Mouse (Mus musculus): ENCODE data around the gene D630039A03Rik. TPM values are rescaled to one million over a fixed set of nuclear protein-coding genes. Genes with fewer than 3 reads are reported as not detected.

Gene D630039A03Rik
- polyA plus RNA-seq, 1 experiment = 0.54 TPM

DNA sequence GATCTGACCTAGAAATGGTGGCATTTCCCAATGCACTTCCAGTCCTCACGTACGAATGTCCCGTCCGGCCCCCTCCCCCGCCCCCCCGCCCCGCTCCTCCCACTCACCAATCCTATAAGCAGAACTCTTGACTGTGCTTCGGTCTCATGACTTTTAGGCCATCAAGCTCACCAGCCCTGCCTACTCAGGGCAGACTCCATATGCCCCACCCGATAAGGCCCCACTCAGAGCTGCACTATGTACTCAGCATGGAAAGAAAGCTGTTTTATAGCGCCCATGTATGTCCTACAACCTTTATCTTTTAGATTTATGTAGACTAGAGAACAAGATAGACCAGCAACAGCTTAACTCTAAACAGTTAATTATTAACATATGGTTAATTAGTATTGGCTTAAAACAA lies 30.9 kb upstream of the D630039A03Rik start:
- Histone ChIP-seq H3K4me1 (ENCODE audit: control insufficient read depth, insufficient read depth, low read length) (no peaks in the 10 kb centered on the region), H3K27me3 (ENCODE audit: control insufficient read depth, insufficient read depth, low read length) (no peaks in the 10 kb centered on the region), H3K27ac (ENCODE audit: insufficient read depth, low read length) (no peak overlapping the region), H3K4me3 (replicated peaks; ENCODE audit: insufficient read depth, low read depth, low read length) (no peak overlapping the region)
- 84% methylated on average over 10 of the region's 10 CpGs for WGBS
- DNase-seq = no peak
- no peak for TF ChIP-seq CTCF (IDR thresholded peaks at IDR 0.05; ENCODE audit: borderline replicate concordance, insufficient read depth, low read depth, low read length)
- no peak for TF ChIP-seq POLR2A (IDR thresholded peaks at IDR 0.05; ENCODE audit: borderline replicate concordance, insufficient read depth, low read length)

GRCm38 (mm10) chr4:57942892-57943291 lies 26.8 kb upstream of the D630039A03Rik start:
- no peak overlapping the region for H3K27ac ChIP-seq (ENCODE audit: insufficient read depth, low read length)
- WGBS = 94% methylated on average over 2 of the region's 2 CpGs
- DNase-seq = no peak
- no peaks in the 10 kb centered on the region for H3K27me3 ChIP-seq (ENCODE audit: control insufficient read depth, insufficient read depth, low read length)
- no peak overlapping the region for H3K4me3 ChIP-seq (replicated peaks; ENCODE audit: insufficient read depth, low read depth, low read length)
- no peak for TF ChIP-seq POLR2A (IDR thresholded peaks at IDR 0.05; ENCODE audit: borderline replicate concordance, insufficient read depth, low read length)
- no peak for TF ChIP-seq CTCF (IDR thresholded peaks at IDR 0.05; ENCODE audit: borderline replicate concordance, insufficient read depth, low read depth, low read length)
- H3K4me1 ChIP-seq (ENCODE audit: control insufficient read depth, insufficient read depth, low read length) = no peaks in the 10 kb centered on the region

DNA sequence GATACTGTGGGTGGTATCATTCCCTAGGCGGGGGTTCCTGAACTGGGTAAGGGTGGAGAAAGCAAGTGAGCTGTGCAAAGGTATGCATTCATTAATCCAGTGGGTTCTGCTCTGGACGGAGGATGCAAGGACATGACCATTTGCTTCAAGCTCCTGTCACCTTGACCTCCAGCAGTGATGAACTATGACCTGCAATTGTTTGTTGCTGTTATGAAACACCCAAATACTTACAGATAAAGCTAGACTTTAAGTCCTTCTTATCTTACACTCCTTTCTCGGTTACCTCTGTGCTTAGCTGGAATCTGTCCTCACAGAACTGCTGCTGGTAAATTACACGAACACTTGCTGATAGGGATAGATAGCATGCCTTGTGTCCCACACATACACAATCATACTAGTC lies 24.5 kb upstream of the D630039A03Rik start:
- no peak for DNase-seq
- Histone ChIP-seq H3K4me3 (replicated peaks; ENCODE audit: insufficient read depth, low read depth, low read length) (no peak overlapping the region), H3K4me1 (ENCODE audit: control insufficient read depth, insufficient read depth, low read length) (no peaks in the 10 kb centered on the region), H3K27ac (ENCODE audit: insufficient read depth, low read length) (no peak overlapping the region), H3K27me3 (ENCODE audit: control insufficient read depth, insufficient read depth, low read length) (no peaks in the 10 kb centered on the region)
- no peak for TF ChIP-seq POLR2A (IDR thresholded peaks at IDR 0.05; ENCODE audit: borderline replicate concordance, insufficient read depth, low read length)
- no peak for TF ChIP-seq CTCF (IDR thresholded peaks at IDR 0.05; ENCODE audit: borderline replicate concordance, insufficient read depth, low read depth, low read length)
- 91% methylated on average over 4 of the region's 4 CpGs for WGBS

- no peak overlapping the region for H3K27ac ChIP-seq (ENCODE audit: insufficient read depth, low read length)
- DNase-seq = no peak
- H3K27me3 ChIP-seq (ENCODE audit: control insufficient read depth, insufficient read depth, low read length) = no peaks in the 10 kb centered on the region
- H3K4me1 ChIP-seq (ENCODE audit: control insufficient read depth, insufficient read depth, low read length) = no peaks in the 10 kb centered on the region
- 85% methylated on average over 6 of the region's 6 CpGs for WGBS
- H3K4me3 ChIP-seq (replicated peaks; ENCODE audit: insufficient read depth, low read depth, low read length) = no peak overlapping the region
- TF ChIP-seq CTCF (IDR thresholded peaks at IDR 0.05; ENCODE audit: borderline replicate concordance, insufficient read depth, low read depth, low read length) = no peak
- TF ChIP-seq POLR2A (IDR thresholded peaks at IDR 0.05; ENCODE audit: borderline replicate concordance, insufficient read depth, low read length) = no peak
Measured at GRCm38 (mm10) chr4:57937292-57937691, 21.2 kb upstream of the D630039A03Rik start.

DNA sequence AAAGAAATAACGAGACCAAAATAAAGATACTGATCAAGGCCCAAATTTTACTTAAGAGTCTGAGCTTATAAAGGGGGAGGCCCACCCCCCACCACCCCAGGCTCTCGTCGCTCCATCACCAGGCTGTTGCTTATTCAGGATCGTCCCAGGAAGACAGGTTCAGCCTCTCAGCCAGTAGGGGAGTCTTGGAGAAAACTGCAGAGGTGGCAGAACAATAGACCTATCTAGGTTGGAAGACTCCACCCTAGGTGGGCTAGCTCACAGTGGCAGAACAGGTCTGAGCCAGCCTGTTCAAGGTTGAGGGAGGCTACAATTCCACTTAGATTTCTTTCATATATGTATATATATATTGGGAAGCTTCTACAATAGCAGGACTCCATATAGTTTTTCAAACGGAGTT lies 18.1 kb upstream of the D630039A03Rik start:
- no peak overlapping the region for H3K27ac ChIP-seq (ENCODE audit: insufficient read depth, low read length)
- no peak overlapping the region for H3K4me3 ChIP-seq (replicated peaks; ENCODE audit: insufficient read depth, low read depth, low read length)
- TF ChIP-seq POLR2A (IDR thresholded peaks at IDR 0.05; ENCODE audit: borderline replicate concordance, insufficient read depth, low read length) = no peak
- no peak for TF ChIP-seq CTCF (IDR thresholded peaks at IDR 0.05; ENCODE audit: borderline replicate concordance, insufficient read depth, low read depth, low read length)
- no peak for DNase-seq
- 85% methylated on average over 5 of the region's 5 CpGs for WGBS
- no peaks in the 10 kb centered on the region for H3K27me3 ChIP-seq (ENCODE audit: control insufficient read depth, insufficient read depth, low read length)
- H3K4me1 ChIP-seq (ENCODE audit: control insufficient read depth, insufficient read depth, low read length) = no peaks in the 10 kb centered on the region

DNA sequence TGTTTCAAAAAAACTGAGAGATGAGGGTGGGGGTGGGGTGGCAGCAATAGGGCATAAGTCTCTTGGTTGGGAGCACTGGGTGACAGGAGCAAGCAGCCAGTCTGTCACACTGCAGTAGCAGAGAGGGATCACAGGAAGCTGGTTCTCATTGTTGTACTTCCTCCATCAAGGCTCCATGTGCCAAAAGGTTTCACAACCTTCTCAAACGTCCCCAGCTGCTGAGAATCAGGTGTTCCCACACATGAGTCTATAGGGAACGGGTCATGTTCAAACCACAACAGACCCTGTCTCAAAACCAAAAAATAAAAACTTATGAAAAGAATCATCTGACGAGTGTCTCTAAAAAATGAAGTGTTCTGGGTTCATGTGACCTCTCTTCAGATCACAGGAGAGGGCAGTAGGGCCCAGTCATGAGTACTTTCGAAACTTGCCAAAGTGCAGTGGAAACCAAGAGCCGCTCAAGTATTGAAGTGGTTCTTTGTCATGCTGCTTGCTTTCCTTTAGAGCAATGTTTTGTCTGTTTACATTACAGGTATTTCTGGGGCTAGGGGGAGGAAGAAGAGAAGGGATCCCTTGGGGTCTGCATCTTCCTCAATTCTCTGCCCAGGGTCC lies 14.6 kb upstream of the D630039A03Rik start:
- no peak for TF ChIP-seq CTCF (IDR thresholded peaks at IDR 0.05; ENCODE audit: borderline replicate concordance, insufficient read depth, low read depth, low read length)
- no peak for TF ChIP-seq POLR2A (IDR thresholded peaks at IDR 0.05; ENCODE audit: borderline replicate concordance, insufficient read depth, low read length)
- DNase-seq = no peak
- Histone ChIP-seq H3K27me3 (ENCODE audit: control insufficient read depth, insufficient read depth, low read length) (no peaks in the 10 kb centered on the region), H3K4me1 (ENCODE audit: control insufficient read depth, insufficient read depth, low read length) (no peaks in the 10 kb centered on the region), H3K4me3 (replicated peaks; ENCODE audit: insufficient read depth, low read depth, low read length) (no peak overlapping the region), H3K27ac (ENCODE audit: insufficient read depth, low read length) (no peak overlapping the region)
- 79% methylated on average over 5 of the region's 5 CpGs for WGBS

- no peak for TF ChIP-seq POLR2A (IDR thresholded peaks at IDR 0.05; ENCODE audit: borderline replicate concordance, insufficient read depth, low read length)
- peak; percentile 35 for TF ChIP-seq CTCF (IDR thresholded peaks at IDR 0.05; ENCODE audit: borderline replicate concordance, insufficient read depth, low read depth, low read length)
- 21% methylated on average over 3 of the region's 3 CpGs for WGBS
- H3K4me3 ChIP-seq (replicated peaks; ENCODE audit: insufficient read depth, low read depth, low read length) = no peak overlapping the region
- no peak overlapping the region for H3K27ac ChIP-seq (ENCODE audit: insufficient read depth, low read length)
- H3K27me3 ChIP-seq (ENCODE audit: control insufficient read depth, insufficient read depth, low read length) = no peaks in the 10 kb centered on the region
- peak in 1 of 2 experiments; percentile 38 for DNase-seq
- no peaks in the 10 kb centered on the region for H3K4me1 ChIP-seq (ENCODE audit: control insufficient read depth, insufficient read depth, low read length)
Measured at GRCm38 (mm10) chr4:57927464-57928205, 11.5 kb upstream of the D630039A03Rik start.

- Histone ChIP-seq H3K27me3 (ENCODE audit: control insufficient read depth, insufficient read depth, low read length) (no peaks in the 10 kb centered on the region), H3K4me1 (ENCODE audit: control insufficient read depth, insufficient read depth, low read length) (no peaks in the 10 kb centered on the region), H3K4me3 (replicated peaks; ENCODE audit: insufficient read depth, low read depth, low read length) (no peak overlapping the region), H3K27ac (ENCODE audit: insufficient read depth, low read length) (no peak overlapping the region)
- WGBS = 43% methylated on average over 6 of the region's 6 CpGs
- DNase-seq = peak in 1 of 2 experiments; percentile 23
- TF ChIP-seq CTCF (IDR thresholded peaks at IDR 0.05; ENCODE audit: borderline replicate concordance, insufficient read depth, low read depth, low read length) (no peak), POLR2A (IDR thresholded peaks at IDR 0.05; ENCODE audit: borderline replicate concordance, insufficient read depth, low read length) (no peak)
Measured at GRCm38 (mm10) chr4:57924556-57925071, 8.5 kb upstream of the D630039A03Rik start.
